Comparison of ENCODE assay signal across 9 mouse cellular contexts in the genomic region with DNA sequence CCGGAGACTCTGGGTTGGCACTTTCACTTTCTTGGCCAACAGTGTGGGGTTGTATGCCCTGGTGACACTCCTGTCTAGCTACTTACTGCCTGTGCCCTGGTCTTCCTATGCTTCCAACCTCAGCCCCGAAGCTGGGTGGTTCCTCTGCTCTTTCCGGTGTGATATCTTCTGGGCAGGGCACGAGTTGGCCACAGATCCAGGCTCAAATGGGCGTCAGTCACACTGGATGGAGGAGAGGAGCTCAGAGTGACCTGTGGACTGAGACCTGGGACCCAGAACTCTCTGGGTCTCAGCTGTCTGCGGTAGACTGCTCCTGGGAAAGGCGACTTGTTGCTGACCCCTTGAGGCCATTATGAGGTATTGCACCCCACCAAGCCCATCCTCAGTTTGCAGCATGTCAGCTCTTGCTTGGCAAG. TPM values are rescaled to one million over a fixed set of nuclear protein-coding genes. Genes with fewer than 3 reads are reported as not detected.
DNase-seq lines count a peak whose midpoint lies in the region; ATAC-seq and TF ChIP-seq lines count a peak whose summit lies in the region.
"Had no signal": no experiment of that assay in that cellular context is flagged by ENCODE, and none has a peak within 500 bp of the region (broad histone marks: within the 10 kb centered on the region; RNA-seq: fewer than 3 reads in every experiment).

Gene Arhgef16, minus strand, starts transcription at position 211 of the 416 bp plus-strand sequence.

- 18% methylated on average over 7 of the region's 7 CpGs for WGBS in lung, embryonic 16.5 days

- H3K4me3 ChIP-seq in layer of hippocampus, adult 2 months: no peak within 1 kb of the TSS
- H3K4me3 ChIP-seq in lung, embryonic 16.5 days (ENCODE audit: low read length): no peak within 1 kb of the TSS
- H3K4me3 ChIP-seq: myocyte had no signal

- H3K27me3 ChIP-seq in lung, embryonic 16.5 days (ENCODE audit: control insufficient read depth, insufficient read depth, low read depth, low read length): peaks cover 24% of the 10 kb centered on the region

- no peaks in the 10 kb centered on the region for H3K9me3 ChIP-seq in lung, embryonic 16.5 days (ENCODE audit: control insufficient read depth, low read length)

- peak within 1 kb of the TSS; percentile 31; the same call in 1 of the 2 replicates for H3K9ac ChIP-seq in lung, embryonic 16.5 days (ENCODE audit: low read length)

- peak; percentile 26 for ATAC-seq in activated CD4-positive, CD25-positive, alpha-beta regulatory T cell, adult 4 months
- peak; percentile 72 to 75 for ATAC-seq in hematopoietic stem cell, adult 5-6 weeks (replicated peaks in 1 of 2; ENCODE audit: insufficient read depth in 1 of 2, low FRiP score in 2 of 2, low TSS enrichment in 1 of 2, low read depth in 1 of 2, poor library complexity in 2 of 2, severe bottlenecking in 2 of 2)
- ATAC-seq in lung, embryonic 16.5 days (ENCODE audit: low read depth): no peak

- peak; percentile 86 for TF ChIP-seq CTCF in layer of hippocampus, adult 2 months (conservative IDR thresholded peaks at IDR 0.05)

- 0 out of 2 replicates have a peak within 1 kb of the TSS, but pooled peaks have one; percentile 75 for H3K4me2 ChIP-seq in lung, embryonic 16.5 days (ENCODE audit: low read depth, low read length)

- H3K36me3 ChIP-seq in lung, embryonic 16.5 days (ENCODE audit: control insufficient read depth, insufficient read depth, low read length): no peaks in the 10 kb centered on the region

- DNase-seq in adrenal gland, adult 2 months: peak; percentile 18
- DNase-seq in adrenal gland, postnatal 4 days (ENCODE audit: low spot score in 2 of 2): no peak
- peak; percentile 70 for DNase-seq in embryo, embryonic 11 days
- peak; percentile 46 to 64 for DNase-seq in layer of hippocampus, adult 2 months (ENCODE audit: low spot score in 2 of 2)
- peak; percentile 27 for DNase-seq in right cerebral cortex, adult 18-20 months

- no peak within 1 kb of the TSS for H3K27ac ChIP-seq in layer of hippocampus, adult 2 months
- no peak within 1 kb of the TSS for H3K27ac ChIP-seq in lung, embryonic 16.5 days (ENCODE audit: low read length)

- H3K4me1 ChIP-seq in lung, embryonic 16.5 days (replicated peaks; ENCODE audit: control insufficient read depth, insufficient read depth, low read length): peaks cover 7% of the 10 kb centered on the region

RNA-seq across cellular contexts. Expression of gene Arhgef16, which starts in this region (rescaled TPM):
- total RNA-seq in adrenal gland, adult 2 months (2021): under 1 TPM; 0.46 to 0.59 TPM
- 0.27 and 0.49 TPM in 2 replicates for polyA plus RNA-seq in adrenal gland, adult 2 months (2012; rRNA removed)
- total RNA-seq in adrenal gland, postnatal 4 days (2021): 1 to 10 TPM; 2.2 to 8.5 TPM
- 1 to 10 TPM; 4.8 to 5.0 TPM for polyA plus RNA-seq in activated CD4-positive, CD25-positive, alpha-beta regulatory T cell, adult 4 months (2017; shearing (Covaris generic))
- 0.25 TPM in 1 of 2 replicates, not detected in the other for total RNA-seq in hematopoietic stem cell, adult 5-6 weeks (2017)
- under 1 TPM; 0.18 to 0.42 TPM for total RNA-seq in layer of hippocampus, adult 2 months (2021)
- polyA plus RNA-seq in lung, embryonic 16.5 days (2015; fragmentation: Nextera tagmentation; extraction: Ambion mirVana): 25.4 and 26.0 TPM in 2 replicates
- polyA plus RNA-seq: myocyte had no signal

Comparison
In these comparisons a context has a peak if more than half of its experiments do, and no peak if none do; other contexts are left out.
1. Peak in DNase-seq in adrenal gland, adult 2 months; RNA of the gene not detected or under 1 TPM.
2. Peak in ATAC-seq in hematopoietic stem cell, adult 5-6 weeks; RNA of the gene not detected or under 1 TPM.
3. Peak in DNase-seq in layer of hippocampus, adult 2 months; RNA of the gene not detected or under 1 TPM.
4. DNase-seq: peak in embryo, embryonic 11 days (single experiment) and right cerebral cortex, adult 18-20 months (single experiment); none in adrenal gland, postnatal 4 days (0 of 2).